Mouse (Mus musculus): ENCODE measurements around the gene Atg14. TPM values are rescaled to one million over a fixed set of nuclear protein-coding genes. Genes with fewer than 3 reads are reported as not detected.

The Atg14 gene
- polyA plus RNA-seq, 1 experiment = 14.0 TPM

GRCm38 (mm10) chr14:47529019-47529418 lies 41.4 kb downstream of the Atg14 start:
- peaks cover 12% of the 10 kb centered on the region for H3K4me1 ChIP-seq (ENCODE audit: control insufficient read depth, insufficient read depth, low read length)

DNA sequence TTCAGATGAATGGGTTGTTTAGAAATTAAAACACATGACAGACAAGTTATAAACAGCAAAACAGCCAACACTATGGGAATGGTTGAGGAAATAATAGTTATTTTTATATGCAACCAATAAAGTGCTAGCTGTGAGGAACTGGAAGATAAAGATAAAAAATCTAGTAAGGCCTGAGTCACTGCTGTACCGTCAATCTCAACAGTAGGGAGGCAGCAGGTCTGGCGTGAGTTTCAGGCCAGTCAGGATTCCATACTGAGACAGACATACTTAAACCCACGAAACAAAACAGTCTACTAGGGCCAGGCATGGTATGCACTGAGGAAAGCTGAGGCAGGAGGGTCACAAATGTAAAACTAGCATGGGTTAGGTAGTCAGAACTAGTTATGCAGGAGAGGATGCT lies 42.2 kb downstream of the Atg14 start:
- TF ChIP-seq CTCF (IDR thresholded peaks at IDR 0.05; ENCODE audit: low read depth, low read length) (no peak), POLR2A (IDR thresholded peaks at IDR 0.05; ENCODE audit: borderline replicate concordance, low read depth, low read length) (no peak)
- Histone ChIP-seq H3K4me3 (ENCODE audit: insufficient read depth, low read length) (no peak overlapping the region), H3K27ac (ENCODE audit: insufficient read depth, low read depth, low read length) (no peak overlapping the region), H3K4me1 (ENCODE audit: control insufficient read depth, insufficient read depth, low read length) (peaks cover 7% of the 10 kb centered on the region)

More at GRCm38 (mm10) chr14:47529019-47529418, 41.4 kb downstream of the Atg14 start:
- no peak overlapping the region for H3K4me3 ChIP-seq (ENCODE audit: insufficient read depth, low read length)
- no peak overlapping the region for H3K27ac ChIP-seq (ENCODE audit: insufficient read depth, low read depth, low read length)
- TF ChIP-seq CTCF (IDR thresholded peaks at IDR 0.05; ENCODE audit: low read depth, low read length) (peak; percentile 68), POLR2A (IDR thresholded peaks at IDR 0.05; ENCODE audit: borderline replicate concordance, low read depth, low read length) (no peak)

DNA sequence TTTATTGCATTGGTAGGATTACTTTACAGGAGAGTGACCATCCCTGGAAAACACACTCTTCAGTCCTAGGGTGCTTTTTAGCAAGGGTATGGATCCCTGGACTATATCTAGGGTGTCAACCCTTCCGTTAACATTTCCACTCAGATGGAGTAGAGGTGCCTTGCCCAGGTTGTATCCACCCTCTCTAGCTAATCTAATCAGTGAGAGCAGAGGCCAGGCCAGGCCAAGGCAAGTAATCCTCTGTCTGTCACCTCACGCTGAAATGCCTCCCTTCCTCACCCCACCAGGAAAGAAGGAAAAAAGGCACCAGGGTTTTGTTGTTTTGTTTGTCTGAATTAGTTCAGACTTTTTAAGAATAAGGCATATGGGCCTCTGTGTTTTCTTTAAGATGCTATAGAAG lies 42.6 kb downstream of the Atg14 start:
- Histone ChIP-seq H3K27ac (ENCODE audit: insufficient read depth, low read depth, low read length) (no peak overlapping the region), H3K4me3 (ENCODE audit: insufficient read depth, low read length) (no peak overlapping the region), H3K4me1 (ENCODE audit: control insufficient read depth, insufficient read depth, low read length) (peaks cover 3% of the 10 kb centered on the region)
- TF ChIP-seq POLR2A (IDR thresholded peaks at IDR 0.05; ENCODE audit: borderline replicate concordance, low read depth, low read length) (no peak), CTCF (IDR thresholded peaks at IDR 0.05; ENCODE audit: low read depth, low read length) (no peak)

DNA sequence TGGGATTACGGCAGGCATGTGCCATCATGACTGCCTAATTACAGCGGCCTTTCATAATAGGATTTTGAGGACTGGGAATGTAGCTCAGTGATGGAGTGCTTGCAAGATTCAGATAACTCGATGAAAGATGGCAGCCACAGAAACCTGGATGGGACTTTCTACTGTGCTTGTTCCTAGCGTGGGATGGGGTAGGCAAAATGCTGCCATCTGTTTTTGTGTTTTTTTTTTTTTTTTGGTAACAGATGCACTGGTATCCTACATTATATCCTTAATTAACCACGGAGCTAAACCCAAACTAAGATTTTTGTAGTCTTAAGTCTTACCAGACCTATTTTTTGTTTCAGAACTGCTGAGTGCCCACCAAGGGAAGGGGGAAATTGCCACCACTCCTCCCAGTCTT lies 44.6 kb downstream of the Atg14 start:
- Histone ChIP-seq H3K27ac (ENCODE audit: insufficient read depth, low read depth, low read length) (no peak overlapping the region), H3K4me1 (ENCODE audit: control insufficient read depth, insufficient read depth, low read length) (no peaks in the 10 kb centered on the region), H3K4me3 (ENCODE audit: insufficient read depth, low read length) (no peak overlapping the region)
- no peak for TF ChIP-seq CTCF (IDR thresholded peaks at IDR 0.05; ENCODE audit: low read depth, low read length)
- TF ChIP-seq POLR2A (IDR thresholded peaks at IDR 0.05; ENCODE audit: borderline replicate concordance, low read depth, low read length) = no peak

DNA sequence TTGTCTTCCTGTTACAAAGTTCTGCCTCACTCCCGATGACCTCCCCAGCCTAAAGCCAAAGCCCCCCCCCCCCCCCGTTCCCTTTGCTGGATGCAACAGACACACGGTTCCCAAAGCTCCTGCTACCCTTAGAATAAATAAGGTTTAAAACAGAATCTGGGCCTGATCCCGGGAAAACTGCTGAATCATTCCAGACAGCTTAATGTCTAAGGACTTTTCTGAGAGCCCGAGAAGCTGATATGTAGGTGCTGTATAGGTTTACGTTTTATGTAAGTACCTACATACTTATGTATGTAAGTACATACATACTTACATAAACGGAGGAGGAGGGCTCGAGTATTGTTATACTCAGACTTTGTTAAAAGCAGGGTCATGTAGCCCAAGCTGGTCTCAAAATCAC lies 45.1 kb downstream of the Atg14 start:
- Histone ChIP-seq H3K27ac (ENCODE audit: insufficient read depth, low read depth, low read length) (no peak overlapping the region), H3K4me3 (ENCODE audit: insufficient read depth, low read length) (no peak overlapping the region), H3K4me1 (ENCODE audit: control insufficient read depth, insufficient read depth, low read length) (no peaks in the 10 kb centered on the region)
- no peak for TF ChIP-seq CTCF (IDR thresholded peaks at IDR 0.05; ENCODE audit: low read depth, low read length)
- TF ChIP-seq POLR2A (IDR thresholded peaks at IDR 0.05; ENCODE audit: borderline replicate concordance, low read depth, low read length) = no peak

DNA sequence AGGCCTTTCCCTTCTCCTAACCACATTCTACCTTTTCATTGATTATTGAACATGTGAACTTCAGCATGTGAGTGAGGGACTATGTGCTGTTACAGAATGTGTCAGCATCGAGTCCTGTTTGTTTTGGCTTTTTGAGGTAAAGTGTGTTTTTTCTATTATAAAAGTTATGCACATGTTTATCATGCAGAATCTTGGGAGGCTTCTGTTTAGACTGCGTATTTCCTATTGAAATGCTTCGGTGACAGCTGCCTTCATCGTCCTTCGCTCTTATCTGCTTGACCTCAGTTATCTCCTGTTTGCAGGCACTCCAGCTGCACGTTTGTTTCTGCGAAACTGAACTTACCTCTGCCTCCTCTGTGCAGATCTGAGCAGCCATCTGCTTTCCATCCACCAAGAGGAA lies 48.1 kb downstream of the Atg14 start:
- TF ChIP-seq CTCF (IDR thresholded peaks at IDR 0.05; ENCODE audit: low read depth, low read length) (no peak), POLR2A (IDR thresholded peaks at IDR 0.05; ENCODE audit: borderline replicate concordance, low read depth, low read length) (no peak)
- H3K4me3 ChIP-seq (ENCODE audit: insufficient read depth, low read length) = no peak overlapping the region
- peaks cover 14% of the 10 kb centered on the region for H3K4me1 ChIP-seq (ENCODE audit: control insufficient read depth, insufficient read depth, low read length)
- H3K27ac ChIP-seq (ENCODE audit: insufficient read depth, low read depth, low read length) = no peak overlapping the region

GRCm38 (mm10) chr14:47521609-47522008 lies 48.8 kb downstream of the Atg14 start:
- peaks cover 20% of the 10 kb centered on the region for H3K4me1 ChIP-seq (ENCODE audit: control insufficient read depth, insufficient read depth, low read length)
- TF ChIP-seq CTCF (IDR thresholded peaks at IDR 0.05; ENCODE audit: low read depth, low read length) = no peak
- TF ChIP-seq POLR2A (IDR thresholded peaks at IDR 0.05; ENCODE audit: borderline replicate concordance, low read depth, low read length) = no peak
- H3K27ac ChIP-seq (ENCODE audit: insufficient read depth, low read depth, low read length) = no peak overlapping the region
- no peak overlapping the region for H3K4me3 ChIP-seq (ENCODE audit: insufficient read depth, low read length)

- peaks cover 23% of the 10 kb centered on the region for H3K4me1 ChIP-seq (ENCODE audit: control insufficient read depth, insufficient read depth, low read length)
- no peak overlapping the region for H3K4me3 ChIP-seq (ENCODE audit: insufficient read depth, low read length)
- no peak overlapping the region for H3K27ac ChIP-seq (ENCODE audit: insufficient read depth, low read depth, low read length)
- TF ChIP-seq CTCF (IDR thresholded peaks at IDR 0.05; ENCODE audit: low read depth, low read length) (no peak), POLR2A (IDR thresholded peaks at IDR 0.05; ENCODE audit: borderline replicate concordance, low read depth, low read length) (no peak)
Observed at GRCm38 (mm10) chr14:47520751-47521449, 49.5 kb downstream of the Atg14 start.

- H3K4me3 ChIP-seq (ENCODE audit: insufficient read depth, low read length) = no peak overlapping the region
- no peak overlapping the region for H3K27ac ChIP-seq (ENCODE audit: insufficient read depth, low read depth, low read length)
- peaks cover 40% of the 10 kb centered on the region for H3K4me1 ChIP-seq (ENCODE audit: control insufficient read depth, insufficient read depth, low read length)
- TF ChIP-seq CTCF (IDR thresholded peaks at IDR 0.05; ENCODE audit: low read depth, low read length) (no peak), POLR2A (IDR thresholded peaks at IDR 0.05; ENCODE audit: borderline replicate concordance, low read depth, low read length) (no peak)
Observed at GRCm38 (mm10) chr14:47518619-47519018, 51.8 kb downstream of the Atg14 start.

DNA sequence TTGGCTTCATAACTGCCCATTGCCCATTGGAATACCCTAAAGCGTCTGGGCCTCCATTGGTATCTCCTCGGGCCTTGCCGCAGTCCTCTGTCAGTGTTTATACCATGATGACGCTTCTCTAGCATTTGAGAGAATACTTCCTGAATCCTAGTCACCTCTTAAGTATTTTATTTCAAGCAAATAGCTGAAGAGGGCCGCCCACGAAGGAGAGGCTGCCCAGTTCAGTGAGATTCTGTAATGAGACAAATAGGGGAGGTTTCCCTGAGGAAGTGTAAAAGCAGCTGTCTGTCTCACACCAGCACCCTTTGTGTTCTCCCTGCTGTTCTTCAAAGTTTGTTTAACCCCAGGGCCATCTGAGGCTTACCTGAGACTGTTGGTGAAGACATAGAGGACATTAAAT lies 53.7 kb downstream of the Atg14 start:
- TF ChIP-seq CTCF (IDR thresholded peaks at IDR 0.05; ENCODE audit: low read depth, low read length) = no peak
- TF ChIP-seq POLR2A (IDR thresholded peaks at IDR 0.05; ENCODE audit: borderline replicate concordance, low read depth, low read length) = no peak
- no peak overlapping the region for H3K27ac ChIP-seq (ENCODE audit: insufficient read depth, low read depth, low read length)
- peaks cover 50% of the 10 kb centered on the region for H3K4me1 ChIP-seq (ENCODE audit: control insufficient read depth, insufficient read depth, low read length)
- no peak overlapping the region for H3K4me3 ChIP-seq (ENCODE audit: insufficient read depth, low read length)
